Mouse (Mus musculus): ENCODE data around the gene Tox3. TPM values are rescaled to one million over a fixed set of nuclear protein-coding genes. Genes with fewer than 3 reads are reported as not detected.

Tox3 gene
- polyA plus RNA-seq, 1 experiment from 2014 or later, result 37.0 TPM

- no peak overlapping the region for H3K4me3 ChIP-seq (ENCODE audit: low read depth, low read length)
- ATAC-seq (replicated peaks; ENCODE audit: low FRiP score) (no peak), DNase-seq (ENCODE audit: low spot score) (no peak)
- no peaks in the 10 kb centered on the region for H3K9me3 ChIP-seq (ENCODE audit: control insufficient read depth, low read length)
- H3K4me2 ChIP-seq (ENCODE audit: low read depth, low read length, severe bottlenecking), result no peak overlapping the region
- no peak overlapping the region for H3K9ac ChIP-seq (ENCODE audit: low read length)
- H3K4me1 ChIP-seq (replicated peaks; ENCODE audit: control insufficient read depth, insufficient read depth, low read length), result 0 out of 2 replicates have a peak, but pooled peaks cover 4% of the 10 kb centered on the region
- H3K27ac ChIP-seq (ENCODE audit: low read depth, low read length), result peak overlapping the region; percentile 32; the same call in 1 of the 2 replicates
- H3K36me3 ChIP-seq (ENCODE audit: control insufficient read depth, insufficient read depth, low read length), result peaks cover 7% of the 10 kb centered on the region; the same call in 1 of the 2 replicates
- no peaks in the 10 kb centered on the region; the same call in 1 of the 2 replicates for H3K27me3 ChIP-seq (ENCODE audit: control insufficient read depth, insufficient read depth, low read length)
- 91% methylated on average over 5 of the region's 5 CpGs for WGBS
Measured at GRCm38 (mm10) chr8:90243957-90244356, 104.2 kb downstream of the Tox3 start.

- Histone ChIP-seq H3K27me3 (ENCODE audit: control insufficient read depth, insufficient read depth, low read length) (no peaks in the 10 kb centered on the region), H3K9ac (ENCODE audit: low read length) (no peak overlapping the region), H3K27ac (ENCODE audit: low read depth, low read length) (no peak overlapping the region), H3K4me1 (replicated peaks; ENCODE audit: control insufficient read depth, insufficient read depth, low read length) (0 out of 2 replicates have a peak, but pooled peaks cover 4% of the 10 kb centered on the region), H3K9me3 (ENCODE audit: control insufficient read depth, low read length) (no peaks in the 10 kb centered on the region), H3K4me3 (ENCODE audit: low read depth, low read length) (no peak overlapping the region), H3K36me3 (ENCODE audit: control insufficient read depth, insufficient read depth, low read length) (no peaks in the 10 kb centered on the region), H3K4me2 (ENCODE audit: low read depth, low read length, severe bottlenecking) (no peak overlapping the region)
- DNase-seq (ENCODE audit: low spot score) (no peak), ATAC-seq (replicated peaks; ENCODE audit: low FRiP score) (no peak)
- WGBS, result 95% methylated on average over 2 of the region's 2 CpGs
Measured at GRCm38 (mm10) chr8:90242351-90242750, 105.8 kb downstream of the Tox3 start.

- H3K4me3 ChIP-seq (ENCODE audit: low read depth, low read length), result no peak overlapping the region
- no peaks in the 10 kb centered on the region for H3K36me3 ChIP-seq (ENCODE audit: control insufficient read depth, insufficient read depth, low read length)
- H3K4me1 ChIP-seq (replicated peaks; ENCODE audit: control insufficient read depth, insufficient read depth, low read length), result 0 out of 2 replicates have a peak, but pooled peaks cover 4% of the 10 kb centered on the region
- no peak overlapping the region for H3K9ac ChIP-seq (ENCODE audit: low read length)
- WGBS, result 31% methylated on average over 4 of the region's 4 CpGs
- H3K9me3 ChIP-seq (ENCODE audit: control insufficient read depth, low read length), result no peaks in the 10 kb centered on the region
- DNase-seq (ENCODE audit: low spot score) (no peak), ATAC-seq (replicated peaks; ENCODE audit: low FRiP score) (no peak)
- H3K27me3 ChIP-seq (ENCODE audit: control insufficient read depth, insufficient read depth, low read length), result no peaks in the 10 kb centered on the region
- H3K27ac ChIP-seq (ENCODE audit: low read depth, low read length), result no peak overlapping the region
- H3K4me2 ChIP-seq (ENCODE audit: low read depth, low read length, severe bottlenecking), result no peak overlapping the region
Measured at GRCm38 (mm10) chr8:90241461-90241860, 106.7 kb downstream of the Tox3 start.

GRCm38 (mm10) chr8:90232501-90232900 lies 115.6 kb downstream of the Tox3 start:
- ATAC-seq (replicated peaks; ENCODE audit: low FRiP score), result no peak
- WGBS, result 68% methylated on average over 8 of the region's 8 CpGs

GRCm38 (mm10) chr8:90224172-90224571 lies 124.0 kb downstream of the Tox3 start:
- Histone ChIP-seq H3K27me3 (ENCODE audit: control insufficient read depth, insufficient read depth, low read length) (no peaks in the 10 kb centered on the region), H3K9me3 (ENCODE audit: control insufficient read depth, low read length) (no peaks in the 10 kb centered on the region), H3K9ac (ENCODE audit: low read length) (no peak overlapping the region), H3K27ac (ENCODE audit: low read depth, low read length) (no peak overlapping the region), H3K36me3 (ENCODE audit: control insufficient read depth, insufficient read depth, low read length) (no peaks in the 10 kb centered on the region), H3K4me2 (ENCODE audit: low read depth, low read length, severe bottlenecking) (no peak overlapping the region), H3K4me3 (ENCODE audit: low read depth, low read length) (no peak overlapping the region), H3K4me1 (replicated peaks; ENCODE audit: control insufficient read depth, insufficient read depth, low read length) (no peaks in the 10 kb centered on the region)
- no peak for ATAC-seq (replicated peaks; ENCODE audit: low FRiP score)
- WGBS, result 84% methylated on average over 1 of the region's 1 CpGs
- DNase-seq (ENCODE audit: low spot score), result no peak

More at GRCm38 (mm10) chr8:90232501-90232900, 115.6 kb downstream of the Tox3 start:
- no peak for DNase-seq (ENCODE audit: low spot score)
- Histone ChIP-seq H3K4me2 (ENCODE audit: low read depth, low read length, severe bottlenecking) (no peak overlapping the region), H3K4me3 (ENCODE audit: low read depth, low read length) (no peak overlapping the region), H3K36me3 (ENCODE audit: control insufficient read depth, insufficient read depth, low read length) (no peaks in the 10 kb centered on the region), H3K4me1 (replicated peaks; ENCODE audit: control insufficient read depth, insufficient read depth, low read length) (no peaks in the 10 kb centered on the region), H3K9me3 (ENCODE audit: control insufficient read depth, low read length) (no peaks in the 10 kb centered on the region), H3K9ac (ENCODE audit: low read length) (no peak overlapping the region), H3K27me3 (ENCODE audit: control insufficient read depth, insufficient read depth, low read length) (no peaks in the 10 kb centered on the region), H3K27ac (ENCODE audit: low read depth, low read length) (no peak overlapping the region)

GRCm38 (mm10) chr8:90209105-90210037 lies 138.8 kb downstream of the Tox3 start:
- Histone ChIP-seq H3K27ac (ENCODE audit: low read depth, low read length) (no peak overlapping the region), H3K4me2 (ENCODE audit: low read depth, low read length, severe bottlenecking) (no peak overlapping the region), H3K4me1 (replicated peaks; ENCODE audit: control insufficient read depth, insufficient read depth, low read length) (peaks cover 3% of the 10 kb centered on the region; the same call in 1 of the 2 replicates), H3K9me3 (ENCODE audit: control insufficient read depth, low read length) (no peaks in the 10 kb centered on the region), H3K36me3 (ENCODE audit: control insufficient read depth, insufficient read depth, low read length) (no peaks in the 10 kb centered on the region), H3K4me3 (ENCODE audit: low read depth, low read length) (no peak overlapping the region), H3K27me3 (ENCODE audit: control insufficient read depth, insufficient read depth, low read length) (no peaks in the 10 kb centered on the region), H3K9ac (ENCODE audit: low read length) (no peak overlapping the region)
- DNase-seq (ENCODE audit: low spot score) (no peak), ATAC-seq (replicated peaks; ENCODE audit: low FRiP score) (peak; percentile 55; the same call in 1 of the 2 replicates)
- 46% methylated on average over 14 of the region's 14 CpGs for WGBS

All from forebrain, embryonic 11.5 days (tissue).